Mouse (Mus musculus): Measurements from ENCODE around the gene Memo1.

Memo1 gene

GRCm38 (mm10) chr17:74294426-74295025, 795 bp downstream of the Memo1 start:
- DNase-seq (ENCODE audit: low spot score in 2 of 2), result peak; percentile 83 to 86

- peak; percentile 23 to 30 for DNase-seq (ENCODE audit: low spot score in 2 of 2)
Observed at GRCm38 (mm10) chr17:74293687-74294425, 1.5 kb downstream of the Memo1 start.

- DNase-seq (ENCODE audit: low spot score in 2 of 2), result no peak
Observed at GRCm38 (mm10) chr17:74291640-74292361, 3.5 kb downstream of the Memo1 start.

- DNase-seq (ENCODE audit: low spot score in 2 of 2), result no peak
Observed at GRCm38 (mm10) chr17:74290869-74291268, 4.5 kb downstream of the Memo1 start.

GRCm38 (mm10) chr17:74290198-74290597, 5.1 kb downstream of the Memo1 start:
- DNase-seq (ENCODE audit: low spot score in 2 of 2), result no peak

- DNase-seq (ENCODE audit: low spot score in 2 of 2), result no peak
Observed at GRCm38 (mm10) chr17:74288626-74289025, 6.7 kb downstream of the Memo1 start.

- DNase-seq (ENCODE audit: low spot score in 2 of 2), result no peak
Observed at GRCm38 (mm10) chr17:74286140-74286730, 9.1 kb downstream of the Memo1 start.

GRCm38 (mm10) chr17:74285730-74286129, 9.6 kb downstream of the Memo1 start:
- no peak for DNase-seq (ENCODE audit: low spot score in 2 of 2)

- DNase-seq (ENCODE audit: low spot score in 2 of 2), result no peak
Observed at GRCm38 (mm10) chr17:74284397-74285115, 10.8 kb downstream of the Memo1 start.

- no peak for DNase-seq (ENCODE audit: low spot score in 2 of 2)
Observed at GRCm38 (mm10) chr17:74282024-74282423, 13.3 kb downstream of the Memo1 start.

GRCm38 (mm10) chr17:74278966-74279869, 16.1 kb downstream of the Memo1 start:
- DNase-seq (ENCODE audit: low spot score in 2 of 2), result no peak

- DNase-seq (ENCODE audit: low spot score in 2 of 2), result no peak
Observed at GRCm38 (mm10) chr17:74274471-74274870, 20.9 kb downstream of the Memo1 start.

- DNase-seq (ENCODE audit: low spot score in 2 of 2), result no peak
Observed at GRCm38 (mm10) chr17:74272683-74273205, 22.6 kb downstream of the Memo1 start.

GRCm38 (mm10) chr17:74271541-74272268, 23.6 kb downstream of the Memo1 start:
- no peak for DNase-seq (ENCODE audit: low spot score in 2 of 2)

GRCm38 (mm10) chr17:74270205-74270604, 25.1 kb downstream of the Memo1 start:
- no peak for DNase-seq (ENCODE audit: low spot score in 2 of 2)

GRCm38 (mm10) chr17:74267415-74268180, 27.7 kb downstream of the Memo1 start:
- DNase-seq (ENCODE audit: low spot score in 2 of 2), result no peak

- DNase-seq (ENCODE audit: low spot score in 2 of 2), result no peak
Observed at GRCm38 (mm10) chr17:74265636-74266035, 29.7 kb downstream of the Memo1 start.

GRCm38 (mm10) chr17:74265156-74265505, 30.2 kb downstream of the Memo1 start:
- no peak for DNase-seq (ENCODE audit: low spot score in 2 of 2)

Data from heart, adult 9 months (tissue).